Mouse (Mus musculus): ENCODE data around the gene Hcst.
A peak's percentile ranks its signal among the peaks of the same experiment; 100 is the strongest.

The Hcst gene

DNA sequence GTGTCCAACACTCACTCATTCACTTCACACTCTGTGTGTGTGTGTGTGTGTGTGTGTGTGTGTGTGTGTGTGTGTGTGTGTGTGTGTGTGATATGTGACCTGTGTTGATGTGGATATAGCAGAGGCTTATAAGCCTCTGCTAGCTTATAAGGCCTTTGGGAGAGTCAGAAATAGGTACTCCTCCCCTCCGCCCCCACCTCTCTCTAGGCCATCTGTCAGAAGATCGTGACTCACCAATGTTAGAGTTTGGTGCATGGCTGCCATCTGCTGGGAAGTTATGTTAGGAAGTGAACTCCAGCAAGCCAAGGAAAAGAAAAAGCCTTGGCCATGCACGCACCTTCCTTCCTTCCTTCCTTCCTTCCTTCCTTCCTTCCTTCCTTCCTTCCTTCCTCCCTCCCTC, 12.1 kb upstream of the Hcst start:
- DNase-seq: peak; percentile 83

DNA sequence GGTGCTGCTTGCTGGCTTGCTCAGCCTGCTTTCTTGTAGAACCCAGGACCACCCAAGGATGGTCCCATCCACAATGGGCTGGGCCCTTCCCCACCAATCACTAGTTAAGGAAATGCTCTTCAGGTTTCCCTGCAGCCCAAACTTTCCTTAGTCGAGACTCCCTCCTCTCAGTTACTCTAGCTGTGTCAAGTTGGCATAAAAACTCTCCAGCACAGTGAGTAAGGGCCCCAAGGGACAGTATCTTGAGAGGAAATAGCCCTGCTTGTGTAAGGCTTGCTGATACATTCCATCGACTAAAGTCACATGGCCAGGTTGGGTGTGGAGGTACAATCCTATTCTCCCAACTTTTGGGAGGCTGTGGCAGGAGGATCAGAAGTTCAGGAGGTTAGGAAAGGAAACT, 10.5 kb upstream of the Hcst start:
- DNase-seq: no peak

DNA sequence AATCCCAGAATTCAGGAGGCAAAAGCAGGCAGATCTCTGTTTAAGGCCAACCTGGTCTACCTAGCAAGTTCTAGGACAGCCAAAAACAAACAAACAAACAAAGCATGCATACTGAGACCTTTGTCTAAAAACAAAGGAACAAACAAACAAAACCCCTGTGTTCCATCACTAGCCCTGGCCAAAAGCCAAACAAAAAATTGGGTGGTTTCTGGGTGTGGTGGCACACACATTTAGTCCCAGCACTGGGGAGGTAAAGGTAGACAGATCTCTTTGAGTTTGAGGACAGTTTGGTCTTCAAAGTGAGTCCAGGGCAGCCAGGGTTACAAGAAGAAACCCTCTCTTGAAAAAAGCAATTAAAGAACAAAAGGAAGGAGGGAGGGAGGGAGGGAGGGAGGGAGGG, 9.7 kb upstream of the Hcst start:
- DNase-seq: no peak

DNA sequence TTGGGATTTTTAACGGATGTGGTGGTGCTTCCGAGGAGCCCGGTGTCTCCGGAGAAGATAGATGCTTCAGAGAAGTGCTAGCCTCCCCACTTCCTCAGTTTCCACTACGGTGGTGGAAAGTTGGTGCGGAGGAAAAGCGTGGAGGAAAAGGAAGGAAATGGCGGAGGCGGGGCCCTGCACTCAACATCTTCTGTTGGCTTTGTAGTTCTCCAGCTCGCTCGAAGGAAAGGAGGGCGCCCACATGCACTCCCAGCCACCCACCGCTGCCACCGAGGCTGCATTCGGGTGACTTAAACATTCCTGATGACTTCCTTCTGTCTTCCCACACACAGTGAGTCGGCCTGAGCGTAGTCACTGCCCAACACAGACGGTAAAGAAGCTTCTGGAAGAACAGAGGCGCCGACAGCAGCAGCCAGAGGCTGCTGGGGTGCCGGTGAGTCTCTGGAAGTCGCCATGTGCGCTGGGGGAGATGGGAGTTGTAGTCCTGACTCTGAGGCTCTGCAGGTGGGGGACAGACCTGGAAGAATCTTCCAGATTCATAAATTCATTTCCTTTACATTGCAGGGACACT, 3.5 kb upstream of the Hcst start:
- DNase-seq: peak; percentile 72

DNA sequence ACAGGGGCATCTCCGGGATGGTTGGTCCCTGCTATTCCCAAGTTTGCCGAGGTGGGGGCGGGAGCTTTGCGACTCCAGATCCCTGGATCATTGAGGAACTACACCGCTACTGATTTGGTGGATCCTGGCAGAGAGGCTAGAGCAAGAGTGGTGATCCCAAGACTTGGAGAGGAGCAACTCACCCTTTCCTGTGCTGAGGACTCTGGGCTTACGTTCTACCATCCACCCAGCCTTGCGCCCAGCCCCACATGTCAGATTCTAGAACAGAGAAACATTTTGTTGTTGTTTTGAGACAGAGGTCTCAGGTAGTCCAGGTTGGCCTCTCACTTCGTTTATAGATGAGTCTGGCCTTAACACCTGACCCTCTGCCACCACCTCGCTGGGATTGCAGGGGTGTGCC, 2.9 kb upstream of the Hcst start:
- no peak for DNase-seq

DNA sequence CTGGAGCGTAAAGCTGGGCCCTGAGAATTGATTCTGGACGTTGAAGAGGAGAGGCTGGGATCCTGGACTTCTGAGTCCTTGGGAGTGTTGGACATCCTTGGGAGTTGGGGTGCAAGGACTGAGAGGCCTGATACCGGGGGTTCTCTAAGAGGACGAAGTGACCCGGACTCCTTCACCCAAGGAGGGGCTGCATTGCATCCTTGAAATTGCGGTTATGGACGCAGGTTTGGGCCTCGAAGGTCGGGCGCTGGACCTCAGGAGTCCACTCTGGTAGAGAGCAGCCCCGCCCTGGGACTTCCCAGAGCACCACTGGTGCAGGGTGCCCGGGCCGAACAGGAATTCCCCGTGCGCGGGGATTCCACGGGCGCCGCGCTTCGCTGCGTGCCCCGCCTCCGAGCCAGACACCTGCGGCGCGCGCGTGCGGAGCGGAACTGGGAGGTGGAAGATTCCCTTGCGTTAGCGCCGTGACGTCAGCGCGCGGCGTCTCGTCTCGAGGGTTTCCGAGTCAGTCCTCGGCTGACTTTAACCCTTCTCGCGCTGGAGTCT, 2.3 kb upstream of the Hcst start:
- peak; percentile 96 for DNase-seq

DNA sequence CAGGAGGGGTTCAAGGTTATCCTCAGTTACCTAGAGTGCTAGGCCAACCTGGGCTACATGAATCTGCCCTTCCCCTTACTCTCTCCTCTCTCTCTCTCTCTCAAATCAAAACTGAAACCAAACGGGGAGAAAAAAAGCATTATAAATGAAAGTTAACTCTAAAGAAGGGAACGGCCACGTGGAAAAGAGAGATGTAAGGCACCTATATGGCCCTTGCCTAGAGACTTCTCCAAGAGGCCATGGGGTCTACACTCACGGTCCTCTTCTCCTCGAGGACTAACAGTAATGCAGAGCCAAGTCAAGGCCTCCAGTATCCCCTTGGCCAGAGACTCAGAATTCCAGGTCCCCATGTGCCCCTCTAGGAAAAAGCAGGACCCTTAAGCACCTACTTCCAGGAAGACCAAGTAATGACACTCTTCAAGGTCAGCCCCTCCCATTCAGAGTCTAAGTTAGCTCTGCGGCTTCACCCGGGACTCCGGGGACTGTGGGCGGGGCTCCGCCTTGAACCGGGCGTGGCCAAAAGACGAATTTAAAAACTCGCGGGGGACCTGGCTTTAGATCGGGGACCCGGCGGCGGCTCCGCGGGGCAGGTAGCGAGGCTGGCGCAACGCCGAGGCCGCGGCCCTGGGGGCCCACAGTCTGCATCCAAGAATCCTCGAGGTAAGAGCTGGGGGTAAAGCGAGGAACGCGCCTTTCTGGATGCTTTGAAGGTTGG, 1.7 kb upstream of the Hcst start, which contains the start of gene Nfkbid:
Gene Nfkbid, plus strand, starts transcription at position 558 of the 715 bp plus-strand sequence.
- peak; percentile 61 for DNase-seq

DNA sequence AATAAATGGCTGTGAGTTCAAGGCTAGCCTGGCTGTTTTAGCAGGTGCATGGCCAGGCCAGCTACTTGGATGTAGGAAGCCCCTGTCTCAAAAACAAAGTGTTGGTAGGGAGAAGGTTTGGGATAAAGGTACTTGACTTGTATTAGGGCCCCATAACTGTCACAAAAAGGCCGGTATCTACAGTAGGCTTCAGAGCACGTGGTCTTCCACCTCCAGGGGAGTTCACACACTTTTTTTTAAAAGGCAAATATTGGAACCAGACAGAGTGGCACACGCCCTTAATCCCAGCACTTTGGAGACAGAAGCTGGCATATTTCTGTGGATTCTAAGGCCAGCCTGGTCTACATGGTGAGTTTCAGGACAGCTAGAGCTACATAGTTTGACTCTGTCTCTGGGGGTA, 1.0 kb upstream of the Hcst start:
- DNase-seq: no peak

DNA sequence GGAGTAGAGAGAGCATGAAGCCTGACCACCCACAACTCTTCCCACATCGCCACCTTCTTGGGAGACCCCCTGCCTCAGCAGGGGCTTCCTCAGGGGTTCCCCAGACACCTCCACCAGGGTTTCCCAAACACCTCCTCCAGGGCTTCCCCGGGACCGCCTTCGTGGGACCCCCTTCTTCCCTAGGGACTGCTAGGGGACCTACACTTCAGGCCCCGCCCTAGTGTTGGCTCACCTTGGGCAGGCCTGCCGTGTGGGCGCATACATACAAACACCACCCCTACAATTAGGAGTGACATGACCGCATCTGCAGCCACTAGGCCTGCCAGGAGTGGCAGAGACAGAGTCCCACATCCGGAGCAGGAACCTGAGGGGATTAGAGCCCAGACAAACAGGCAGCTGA, 1.8 kb downstream of the Hcst start:
- no peak for DNase-seq

DNA sequence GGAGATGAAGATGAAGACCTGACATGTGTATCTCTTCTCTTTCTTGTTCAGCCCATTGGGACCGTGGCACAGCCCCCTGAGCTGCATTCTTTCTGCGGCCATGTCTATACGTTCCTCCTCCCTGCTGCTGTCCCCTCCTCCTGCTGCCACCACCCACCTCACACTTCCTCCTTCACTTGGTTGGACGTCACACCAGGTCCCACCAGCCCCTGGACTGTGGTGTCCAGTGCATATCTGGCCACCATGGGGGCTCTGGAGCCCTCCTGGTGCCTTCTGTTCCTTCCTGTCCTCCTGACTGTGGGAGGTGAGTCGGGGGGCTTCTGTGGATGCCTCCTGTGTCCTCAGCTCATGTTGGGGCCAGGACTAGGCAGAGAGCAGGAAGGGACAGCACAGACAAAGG, 6.1 kb downstream of the Hcst start, which contains the start of gene Tyrobp:
Gene Tyrobp, plus strand, starts transcription at position 165 of the 400 bp plus-strand sequence.
- no peak for DNase-seq

DNA sequence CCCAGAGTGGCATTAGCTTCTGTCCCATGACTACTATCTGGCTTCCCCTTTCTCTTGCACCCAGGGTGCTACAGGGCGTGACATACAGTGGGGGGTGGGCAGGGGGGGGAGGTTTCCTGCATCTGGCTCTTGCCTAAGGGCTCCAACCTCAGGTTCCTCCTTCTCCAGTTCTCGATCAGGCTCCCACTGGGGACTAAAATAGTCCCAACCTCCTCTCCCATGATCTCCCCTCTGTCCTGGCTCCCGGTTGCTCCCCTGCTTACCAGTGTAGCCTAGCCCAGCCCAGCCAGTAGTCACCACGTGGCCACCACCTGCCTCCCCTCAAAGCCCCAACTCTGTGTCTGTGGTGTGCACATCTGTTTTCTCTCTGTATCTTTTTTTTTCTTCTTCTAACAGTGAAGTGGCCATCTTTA, 6.9 kb downstream of the Hcst start:
- no peak for DNase-seq

DNA sequence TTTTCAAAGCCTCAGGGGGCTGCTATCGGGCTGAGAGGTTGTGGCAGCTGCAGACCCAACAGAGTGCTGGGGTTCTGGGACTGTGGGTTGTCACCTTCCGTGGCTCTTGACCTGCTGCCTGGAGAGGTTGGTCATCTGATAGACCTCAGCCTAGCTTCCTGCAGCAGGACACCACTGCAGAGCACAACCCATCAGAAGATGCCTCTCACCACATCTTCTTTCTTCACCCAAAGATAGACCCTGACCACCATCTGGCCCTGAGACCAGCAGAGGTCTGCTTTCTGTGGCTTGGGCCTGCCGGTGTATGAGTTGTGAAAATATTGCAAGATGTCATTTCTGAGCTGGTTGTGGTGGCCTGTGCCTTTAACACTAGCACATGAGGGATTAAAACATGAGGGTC, 8.6 kb downstream of the Hcst start:
- DNase-seq: no peak

DNA sequence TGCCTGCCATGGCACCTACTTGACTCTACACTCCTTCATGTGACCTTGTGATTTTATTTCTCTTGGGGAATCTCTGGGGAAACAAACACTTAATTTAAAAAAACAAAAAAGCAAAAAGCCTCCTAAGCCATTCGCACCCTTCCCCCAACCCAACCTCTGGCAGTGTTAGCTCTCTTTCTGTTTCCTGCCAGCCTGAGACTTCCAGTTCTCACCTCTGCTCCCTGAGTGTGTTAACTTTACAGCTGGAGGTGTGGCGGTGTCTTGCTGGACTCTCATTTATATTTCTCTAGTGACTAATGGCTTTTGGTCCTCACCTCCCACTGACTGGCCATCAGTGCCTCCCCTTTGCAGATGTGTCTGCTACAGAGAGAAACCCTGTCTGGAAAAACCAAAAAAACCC, 9.9 kb downstream of the Hcst start:
- DNase-seq: no peak

DNA sequence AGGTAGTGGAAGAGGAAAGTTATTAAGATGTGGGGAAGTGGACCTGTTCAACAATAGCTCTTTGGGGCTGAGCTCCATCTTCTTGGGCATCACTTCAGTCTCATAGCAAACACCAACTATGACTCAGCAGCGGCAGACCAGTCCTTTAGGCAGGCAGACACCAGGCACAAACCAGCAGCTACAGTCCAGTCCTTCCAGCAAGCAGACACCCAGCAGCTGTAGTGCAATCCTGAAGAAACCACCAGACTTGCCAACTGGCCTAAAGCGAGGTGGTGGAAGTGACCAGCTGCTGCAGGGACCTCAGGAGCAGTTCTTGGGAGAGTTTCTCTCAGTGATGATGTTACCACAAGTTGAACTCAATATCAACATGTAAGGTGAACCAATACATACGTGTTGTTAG, 11.0 kb downstream of the Hcst start:
- no peak for DNase-seq

DNA sequence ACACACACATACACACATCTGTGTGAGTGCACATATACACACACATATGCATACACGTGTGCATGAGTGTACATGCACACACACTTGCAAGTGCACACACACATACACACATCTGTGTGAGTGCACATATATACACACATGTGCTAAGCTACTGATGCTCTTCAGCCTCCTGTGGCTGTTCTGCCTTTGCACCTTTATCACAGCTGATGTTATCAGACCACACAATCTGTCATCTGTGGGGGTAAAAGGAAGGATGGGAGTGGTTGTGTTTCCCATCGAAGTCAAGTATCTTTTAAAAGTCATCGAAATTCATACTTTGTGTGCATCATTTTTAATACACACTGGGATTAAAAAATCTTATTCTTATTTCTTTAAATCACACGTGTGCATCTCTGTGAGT, 17.3 kb downstream of the Hcst start:
- DNase-seq: no peak

DNA sequence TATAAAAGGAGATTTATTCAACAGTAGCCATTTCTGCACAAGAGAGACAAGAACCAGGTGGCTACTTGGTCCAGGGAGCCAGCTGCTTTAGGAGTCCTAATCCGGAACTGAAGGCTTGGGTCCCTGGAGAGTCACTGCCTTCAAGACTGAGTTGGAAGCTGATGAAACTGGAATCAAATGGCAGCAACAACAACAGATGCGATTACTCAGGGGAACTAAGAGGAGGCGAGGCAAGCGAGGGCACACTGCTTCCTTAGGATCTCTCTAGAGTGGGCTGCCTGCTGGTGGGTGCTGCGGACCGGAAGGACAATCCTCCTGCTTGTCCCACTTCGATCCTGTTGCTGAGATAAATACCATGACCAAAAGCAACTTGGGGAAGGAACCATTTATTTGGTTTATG, 20.0 kb downstream of the Hcst start:
- DNase-seq: no peak

DNA sequence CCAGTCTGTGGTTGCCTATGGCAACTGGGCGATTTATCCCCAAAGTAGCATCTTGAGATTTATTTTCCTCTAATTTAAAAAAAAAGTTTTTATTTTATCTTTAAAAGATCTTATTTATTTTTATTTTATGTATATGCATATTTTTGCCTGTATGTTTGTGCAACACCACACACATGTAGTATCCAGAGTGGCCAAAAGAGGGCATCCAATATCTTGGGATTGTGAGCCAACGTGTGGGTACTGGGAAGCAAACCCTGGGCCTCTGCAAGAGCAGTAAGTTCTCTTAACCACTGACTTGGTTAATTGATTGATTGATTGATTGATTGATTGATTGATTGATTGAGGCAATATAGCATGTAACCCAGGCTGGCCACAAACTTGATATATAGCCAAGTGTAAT, 24.8 kb downstream of the Hcst start:
- no peak for DNase-seq

DNA sequence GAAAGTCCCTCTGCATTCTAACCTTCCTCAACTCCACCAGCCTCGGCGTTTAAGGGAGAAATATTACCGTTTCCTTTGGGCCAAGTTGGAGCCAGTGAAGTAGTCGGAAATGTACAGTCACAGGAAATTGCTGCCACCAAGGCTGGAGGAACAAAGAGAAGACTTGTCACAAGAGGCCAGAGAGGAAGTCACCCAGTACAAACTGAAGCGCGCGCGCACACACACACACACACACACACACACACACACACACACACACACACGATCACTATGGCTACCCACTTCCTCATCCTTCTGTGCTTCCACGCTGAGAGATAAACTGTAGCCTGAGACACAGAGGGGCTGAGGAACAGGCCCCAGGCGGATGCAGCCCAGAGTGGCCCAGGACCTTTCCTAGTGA, 25.3 kb downstream of the Hcst start:
- no peak for DNase-seq

DNA sequence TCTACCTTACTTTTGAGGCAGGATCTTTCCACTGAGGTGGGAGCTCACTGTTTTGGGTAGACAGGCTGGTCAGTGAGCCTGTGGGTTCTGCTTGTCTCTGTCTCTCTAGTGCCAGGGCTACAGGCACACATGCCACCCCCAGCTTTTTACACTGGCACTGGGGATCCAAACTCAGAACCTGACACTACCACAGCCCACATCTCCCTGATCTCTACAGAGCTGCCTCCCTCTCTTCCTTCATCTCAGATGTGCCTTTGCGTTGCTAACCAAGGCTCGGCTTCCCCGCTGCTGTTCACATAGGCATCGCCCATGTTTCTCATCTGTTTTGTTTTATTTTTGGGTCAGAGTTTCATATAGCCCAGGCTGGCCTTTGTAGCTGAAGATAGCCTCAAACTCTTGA, 26.0 kb downstream of the Hcst start:
- no peak for DNase-seq

DNA sequence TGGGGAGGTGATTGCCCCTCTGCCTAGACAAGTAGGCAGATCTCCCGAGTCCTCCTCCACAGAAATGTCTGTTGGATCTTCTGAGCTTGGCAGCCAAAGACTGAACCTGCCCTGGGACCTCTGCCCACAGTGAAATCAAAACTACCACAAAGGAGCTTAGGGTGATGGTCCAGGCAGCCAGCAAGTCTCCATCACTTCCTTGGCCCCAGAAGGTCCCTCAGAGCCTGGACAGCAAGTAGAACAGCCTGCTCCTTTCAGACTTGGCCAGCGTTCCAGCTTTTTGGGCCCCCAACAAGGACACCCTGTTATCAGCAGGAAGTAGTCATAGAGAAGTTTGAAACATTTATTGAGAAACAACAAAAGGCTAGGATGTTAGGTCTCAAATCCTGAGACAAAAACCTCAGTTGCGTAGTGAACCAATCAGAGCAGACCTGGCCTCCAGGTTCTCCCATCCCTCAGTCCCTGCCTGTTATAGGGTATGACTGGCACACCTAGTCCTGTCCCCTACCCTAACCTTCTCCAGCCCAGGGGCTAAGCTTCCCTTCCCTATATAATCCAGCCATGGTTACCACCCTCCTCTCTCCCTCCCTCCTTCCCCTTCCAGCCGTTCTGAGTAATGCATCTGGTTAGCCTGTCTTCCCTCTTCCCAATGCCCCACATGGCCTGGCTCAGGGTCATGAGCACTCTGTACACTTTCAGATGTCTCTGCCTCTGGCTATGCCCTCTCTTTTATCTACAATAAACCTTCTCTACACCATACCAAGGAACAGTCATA, 26.7 kb downstream of the Hcst start:
- DNase-seq: no peak

DNA sequence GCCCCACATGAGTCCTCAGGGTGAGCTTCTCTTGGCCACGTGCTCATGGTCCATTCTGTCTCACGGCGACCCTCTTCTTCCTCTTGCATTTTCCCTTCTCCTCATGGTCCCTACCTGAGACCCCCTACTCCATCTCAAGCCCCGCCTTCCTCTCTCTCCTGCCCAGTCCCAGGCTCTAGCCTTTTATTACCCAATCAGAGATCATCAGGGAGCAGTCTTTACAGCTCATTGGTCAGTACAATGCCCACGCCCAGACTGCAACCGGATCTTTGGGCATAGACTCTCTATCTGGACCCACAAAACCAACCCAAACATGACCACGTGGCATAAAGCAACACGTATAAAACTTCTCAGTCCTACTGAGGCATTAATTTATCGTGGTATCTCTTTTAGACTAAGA, 35.5 kb downstream of the Hcst start:
- DNase-seq: no peak

DNA sequence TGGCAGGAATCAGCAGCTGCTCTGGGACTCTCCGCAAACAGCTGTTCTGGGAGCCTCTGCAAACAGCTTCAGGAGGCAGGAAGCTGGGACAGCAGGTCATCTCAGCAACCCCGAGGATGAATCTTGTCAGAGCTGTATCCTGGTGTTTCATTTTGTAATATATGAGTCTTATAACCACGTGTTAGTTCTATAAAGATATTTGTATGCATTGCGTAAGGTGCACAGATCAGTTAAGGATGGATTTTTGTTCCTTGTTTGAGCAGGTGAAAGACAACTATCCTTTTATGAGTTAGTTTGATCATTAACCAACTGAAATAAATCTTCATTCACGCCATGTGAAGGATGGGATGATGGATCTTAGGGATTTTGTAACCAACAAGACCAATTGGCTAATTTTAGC, 39.6 kb downstream of the Hcst start:
- no peak for DNase-seq

DNA sequence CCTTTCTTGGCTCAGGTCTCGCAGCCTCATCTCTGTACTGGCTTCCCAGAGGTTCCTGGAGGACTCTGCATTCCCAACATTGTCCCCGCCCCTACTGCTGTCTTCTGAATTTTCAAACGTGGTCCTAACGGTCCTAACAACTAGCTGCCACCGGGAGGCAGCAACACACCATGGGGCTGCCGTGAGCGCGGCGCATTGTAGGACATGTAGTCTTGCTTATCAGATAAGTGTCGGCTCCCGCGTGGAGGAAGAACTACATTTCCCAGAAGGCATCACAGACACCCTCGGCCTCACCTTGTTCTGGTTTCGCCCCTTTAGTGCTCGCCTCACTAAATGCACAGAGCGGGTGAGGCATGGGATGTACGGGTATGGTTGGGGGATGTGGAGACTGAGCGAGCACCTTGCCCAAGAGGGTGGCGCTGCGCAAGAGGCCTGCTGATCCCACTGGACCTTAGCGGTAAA, 46.1 kb downstream of the Hcst start:
- peak; percentile 94 for DNase-seq

Measured in right cerebral cortex, postnatal 25 days (tissue).